Mouse (Mus musculus) midbrain, embryonic 12.5 days (tissue): Measurements from ENCODE around the gene Ifna4. TPM values are rescaled to one million over a fixed set of nuclear protein-coding genes. Genes with fewer than 3 reads are reported as not detected.

Experiments used
- ATAC-seq: fragments of 200-750 bp; cut with Nextera tagmentation; 2 replicates; pipeline ENCODE4 v1.8.0; 2017; ENCODE audit warnings: low read depth, moderate TSS enrichment, moderate library complexity; ENCODE audit not compliant: low FRiP score
- H3K27ac ChIP-seq: fragments of 300-500 bp; sonication (generic); replicated peaks from 2 replicates; pipeline ENCODE4 v1.5.1; 2016; ENCODE audit warnings: mild to moderate bottlenecking
- H3K27me3 ChIP-seq: fragments of 300-500 bp; sonication (generic); 2 replicates; pipeline ENCODE4 v1.6.1; 2016; ENCODE audit warnings: mild to moderate bottlenecking
- H3K36me3 ChIP-seq: fragments of 300-500 bp; sonication (generic); 2 replicates; pipeline ENCODE4 v1.6.1; 2016
- H3K4me1 ChIP-seq: fragments of 300-500 bp; sonication (generic); 2 replicates; pipeline ENCODE4 v1.6.1; 2016
- H3K4me2 ChIP-seq: fragments of 300-500 bp; sonication (generic); replicated peaks from 2 replicates; pipeline ENCODE4 v1.6.1; 2016; ENCODE audit warnings: mild to moderate bottlenecking, moderate library complexity
- H3K4me3 ChIP-seq: fragments of 300-500 bp; sonication (generic); 2 replicates; pipeline ENCODE4 v1.5.1; 2016; ENCODE audit warnings: mild to moderate bottlenecking
- H3K9ac ChIP-seq: fragments of 300-500 bp; sonication (generic); replicated peaks from 2 replicates; pipeline ENCODE4 v1.6.1; 2016; ENCODE audit warnings: mild to moderate bottlenecking, moderate library complexity
- H3K9me3 ChIP-seq: fragments of 300-500 bp; sonication (generic); 2 replicates; pipeline ENCODE4 v1.6.1; 2016; ENCODE audit warnings: mild to moderate bottlenecking
- WGBS: fragments of 180-500 bp; shearing (Covaris S2); methylation state at CpG from one replicate; pipeline ENCODE4 v1.1.7; 2016; 5-methylcytosine and 5-hydroxymethylcytosine counted together
- polyA plus RNA-seq: library from polyadenylated mRNA; unstranded; fragments of >200 nt; fragmentation: Nextera tagmentation; extraction: Ambion mirVana; gene quantifications from 2 replicates; pipeline ENCODE4 v1.2.1, GENCODE M21; 2016

The Ifna4 gene
- polyA plus RNA-seq, 1 experiment from 2014 or later = not detected

DNA sequence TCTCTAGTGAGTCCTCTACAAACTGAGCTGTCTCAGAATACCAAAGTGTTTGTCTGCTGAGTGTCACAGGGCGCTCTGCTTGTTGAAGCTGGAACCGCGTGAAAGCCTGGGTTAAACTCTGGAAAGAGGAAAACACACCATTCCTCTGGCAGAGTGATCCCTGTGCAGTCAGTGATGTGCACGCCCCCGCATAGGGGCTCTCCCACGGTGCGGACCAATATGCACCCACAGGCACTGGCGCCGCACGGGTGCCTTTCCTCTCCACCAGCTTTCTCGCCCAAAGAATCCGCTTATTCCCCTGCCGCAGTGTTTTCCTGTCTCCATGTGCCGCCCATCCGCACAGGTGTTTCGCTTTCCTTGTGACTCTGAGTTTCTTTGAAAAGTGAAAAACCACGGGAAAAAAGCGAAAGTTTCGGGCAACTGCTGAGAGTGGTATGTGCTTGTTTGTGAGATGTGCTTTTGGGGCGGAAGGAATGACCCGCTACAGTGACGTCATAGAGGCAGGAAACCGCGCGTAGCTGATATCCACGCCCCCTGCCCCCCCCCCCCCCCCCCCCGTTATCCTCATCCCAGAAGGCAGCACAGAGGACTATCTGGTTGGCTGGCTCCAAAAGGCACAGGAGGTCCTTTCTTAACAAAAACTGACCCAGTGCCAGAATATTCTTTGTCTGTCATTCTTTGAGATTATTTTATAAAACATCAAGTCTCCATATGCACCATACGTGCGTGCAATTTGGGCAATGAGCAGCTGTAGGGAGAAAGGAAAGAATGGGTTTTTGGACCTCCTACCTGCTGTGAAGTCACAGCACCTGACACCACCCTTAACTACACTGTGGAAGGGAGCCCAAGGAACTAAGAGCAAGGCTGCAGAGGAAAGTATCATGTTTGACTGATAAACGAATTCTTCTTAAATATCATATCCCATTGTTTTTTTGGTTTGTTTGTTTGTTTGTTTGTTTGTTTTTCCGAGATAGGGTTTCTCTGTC lies 26.6 kb downstream of the Ifna4 start:
- H3K36me3 ChIP-seq = no peaks in the 10 kb centered on the region
- peak overlapping the region; percentile 59 for H3K9ac ChIP-seq
- peaks cover 9% of the 10 kb centered on the region for H3K4me1 ChIP-seq
- ATAC-seq = peak; percentile 74
- peaks cover 25% of the 10 kb centered on the region for H3K27me3 ChIP-seq
- 9% methylated on average over 27 of the region's 31 CpGs for WGBS
- no peaks in the 10 kb centered on the region for H3K9me3 ChIP-seq
- no peak overlapping the region for H3K27ac ChIP-seq
- H3K4me2 ChIP-seq = peak overlapping the region; percentile 95
- peak overlapping the region; percentile 54 for H3K4me3 ChIP-seq

GRCm38 (mm10) chr4:88872691-88873090 lies 31.0 kb downstream of the Ifna4 start:
- H3K4me3 ChIP-seq = no peak overlapping the region
- H3K27me3 ChIP-seq = peaks cover 5% of the 10 kb centered on the region
- 0% methylated on average over 2 of the region's 2 CpGs for WGBS
- H3K4me1 ChIP-seq = peaks cover 6% of the 10 kb centered on the region; the same call in 1 of the 2 replicates
- H3K4me2 ChIP-seq = no peak overlapping the region
- ATAC-seq = no peak
- no peaks in the 10 kb centered on the region for H3K36me3 ChIP-seq
- no peaks in the 10 kb centered on the region for H3K9me3 ChIP-seq
- no peak overlapping the region for H3K9ac ChIP-seq
- H3K27ac ChIP-seq = no peak overlapping the region

DNA sequence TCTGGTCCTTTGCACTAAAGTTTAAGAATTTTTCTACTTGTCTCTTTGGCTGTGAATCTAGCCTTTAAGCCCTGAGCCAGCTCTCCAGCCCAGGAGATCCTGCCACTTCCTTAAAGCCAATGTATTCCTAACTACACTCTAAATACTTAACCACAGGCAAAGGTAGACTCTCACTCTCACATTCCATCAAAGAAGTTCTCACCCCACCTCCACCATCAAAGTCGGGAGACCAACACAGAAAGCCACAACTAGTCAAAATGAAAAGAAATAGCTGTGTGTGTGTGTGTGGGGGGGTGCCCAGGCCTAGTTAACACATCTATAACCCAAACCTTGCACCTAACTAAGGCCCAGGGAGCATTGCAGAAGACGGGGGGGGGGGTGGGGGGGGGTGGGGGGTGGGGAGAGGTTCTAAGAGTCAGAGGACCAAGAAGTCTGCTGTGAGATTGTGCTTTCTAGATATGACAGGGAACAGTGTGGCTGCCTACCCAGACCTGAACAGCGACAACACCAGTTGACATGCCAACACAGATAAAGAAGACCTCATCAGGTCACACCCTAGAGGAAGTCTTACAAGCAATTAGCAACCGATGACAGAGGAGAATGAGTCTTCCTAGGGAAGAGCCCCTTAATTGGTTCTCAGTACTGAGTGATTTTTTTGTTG lies 33.9 kb downstream of the Ifna4 start:
- no peaks in the 10 kb centered on the region for H3K4me1 ChIP-seq
- no peaks in the 10 kb centered on the region for H3K36me3 ChIP-seq
- H3K9me3 ChIP-seq = no peaks in the 10 kb centered on the region
- ATAC-seq = no peak
- no peak overlapping the region for H3K27ac ChIP-seq
- H3K4me3 ChIP-seq = no peak overlapping the region
- no peaks in the 10 kb centered on the region for H3K27me3 ChIP-seq
- H3K9ac ChIP-seq = no peak overlapping the region
- 73% methylated on average over 4 of the region's 4 CpGs for WGBS
- no peak overlapping the region for H3K4me2 ChIP-seq

- ATAC-seq = no peak
- Histone ChIP-seq H3K36me3 (no peaks in the 10 kb centered on the region), H3K4me2 (no peak overlapping the region), H3K4me1 (no peaks in the 10 kb centered on the region), H3K9me3 (no peaks in the 10 kb centered on the region), H3K4me3 (no peak overlapping the region), H3K9ac (no peak overlapping the region), H3K27ac (no peak overlapping the region), H3K27me3 (no peaks in the 10 kb centered on the region)
- WGBS = 86% methylated on average over 4 of the region's 4 CpGs
Measured at GRCm38 (mm10) chr4:88876520-88876919, 34.9 kb downstream of the Ifna4 start.

- no peaks in the 10 kb centered on the region for H3K27me3 ChIP-seq
- no peaks in the 10 kb centered on the region for H3K4me1 ChIP-seq
- WGBS = 51% methylated on average over 10 of the region's 10 CpGs
- no peaks in the 10 kb centered on the region for H3K9me3 ChIP-seq
- no peak overlapping the region for H3K4me3 ChIP-seq
- H3K27ac ChIP-seq = no peak overlapping the region
- no peaks in the 10 kb centered on the region for H3K36me3 ChIP-seq
- no peak overlapping the region for H3K9ac ChIP-seq
- no peak for ATAC-seq
- no peak overlapping the region for H3K4me2 ChIP-seq
Measured at GRCm38 (mm10) chr4:88878246-88878645, 36.6 kb downstream of the Ifna4 start.

GRCm38 (mm10) chr4:88878772-88879171 lies 37.1 kb downstream of the Ifna4 start:
- 83% methylated on average over 4 of the region's 4 CpGs for WGBS
- Histone ChIP-seq H3K27ac (no peak overlapping the region), H3K4me3 (no peak overlapping the region), H3K9ac (no peak overlapping the region), H3K9me3 (no peaks in the 10 kb centered on the region), H3K36me3 (no peaks in the 10 kb centered on the region), H3K4me2 (no peak overlapping the region), H3K27me3 (no peaks in the 10 kb centered on the region), H3K4me1 (no peaks in the 10 kb centered on the region)
- ATAC-seq = no peak

- H3K27me3 ChIP-seq = no peaks in the 10 kb centered on the region
- no peak within 1 kb of the TSS for H3K27ac ChIP-seq
- no peaks in the 10 kb centered on the region for H3K9me3 ChIP-seq
- no peak for ATAC-seq
- H3K36me3 ChIP-seq = no peaks in the 10 kb centered on the region
- no peak within 1 kb of the TSS for H3K4me3 ChIP-seq
- H3K9ac ChIP-seq = no peak within 1 kb of the TSS
- no peak within 1 kb of the TSS for H3K4me2 ChIP-seq
- 90% methylated on average over 8 of the region's 8 CpGs for WGBS
- no peaks in the 10 kb centered on the region for H3K4me1 ChIP-seq
Measured at GRCm38 (mm10) chr4:88880101-88880500, 38.4 kb downstream of the Ifna4 start, which contains the start of gene Ifne. Ifne (minus strand) TSS chr4:88880201.

DNA sequence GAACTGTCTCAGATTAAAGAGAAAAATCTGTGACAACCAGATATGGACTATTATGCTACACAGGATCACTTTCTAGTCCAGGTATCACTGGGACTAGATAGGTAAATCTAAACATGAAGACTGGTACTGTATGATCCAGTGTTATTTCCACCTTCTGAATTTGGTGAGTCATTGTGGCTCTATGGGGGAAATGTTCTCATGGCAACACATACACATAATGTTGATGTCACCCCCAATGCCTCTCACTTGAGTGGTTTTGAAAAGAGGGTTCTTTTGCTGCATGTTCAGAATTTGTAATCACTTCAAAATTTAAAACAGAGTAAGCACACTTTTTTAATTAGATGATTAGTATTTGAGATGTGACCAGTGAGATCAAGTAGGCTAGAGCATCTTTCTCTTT lies 46.6 kb downstream of the Ifna4 start:
- Histone ChIP-seq H3K27me3 (no peaks in the 10 kb centered on the region), H3K4me2 (no peak overlapping the region), H3K4me1 (no peaks in the 10 kb centered on the region), H3K9ac (no peak overlapping the region), H3K9me3 (no peaks in the 10 kb centered on the region), H3K27ac (no peak overlapping the region), H3K4me3 (no peak overlapping the region), H3K36me3 (no peaks in the 10 kb centered on the region)
- no peak for ATAC-seq

Other genes with a start within 250 kb of the Ifna4 start
- gene Ifna9, start 249.5 kb upstream of the Ifna4 start, polyA plus RNA-seq = not detected in 2 replicates
- not detected in 2 replicates for gene Ifna12, start 238.5 kb upstream of the Ifna4 start, polyA plus RNA-seq
- not detected in 2 replicates for gene C87499, start 207.4 kb upstream of the Ifna4 start, polyA plus RNA-seq
- not detected in 2 replicates for gene Ifna13, start 197.4 kb upstream of the Ifna4 start, polyA plus RNA-seq
- not detected in 2 replicates for gene Ifna16, start 164.9 kb upstream of the Ifna4 start, polyA plus RNA-seq
- not detected in 2 replicates for gene Ifna2, start 157.9 kb upstream of the Ifna4 start, polyA plus RNA-seq
- gene Ifnab, start 150.5 kb upstream of the Ifna4 start, polyA plus RNA-seq = not detected in 2 replicates
- 1.3 and 2.0 TPM in 2 replicates for gene Gm26566, start 120.1 kb upstream of the Ifna4 start, polyA plus RNA-seq
- gene Klhl9, start 119.4 kb upstream of the Ifna4 start, polyA plus RNA-seq = 142 and 153 TPM in 2 replicates
- gene Gm13271, start 87.0 kb upstream of the Ifna4 start, polyA plus RNA-seq = not detected in 2 replicates
- gene Gm13283, start 81.7 kb upstream of the Ifna4 start, polyA plus RNA-seq = 0.14 and 0.20 TPM in 2 replicates
- not detected in 2 replicates for gene Gm13290, start 68.0 kb upstream of the Ifna4 start, polyA plus RNA-seq
- not detected in 2 replicates for gene Gm13289, start 64.9 kb upstream of the Ifna4 start, polyA plus RNA-seq
- 0.31 TPM in 1 of 2 replicates, not detected in the other for gene Gm13272, start 62.0 kb upstream of the Ifna4 start, polyA plus RNA-seq
- 0.37 TPM in 1 of 2 replicates, not detected in the other for gene Ifnz, start 59.7 kb upstream of the Ifna4 start, polyA plus RNA-seq
- not detected in 2 replicates for gene Gm13276, start 56.2 kb upstream of the Ifna4 start, polyA plus RNA-seq
- not detected in 2 replicates for gene Gm13277, start 53.2 kb upstream of the Ifna4 start, polyA plus RNA-seq
- gene Gm13278, start 50.3 kb upstream of the Ifna4 start, polyA plus RNA-seq = not detected in 2 replicates
- not detected in 2 replicates for gene Gm13275, start 47.4 kb upstream of the Ifna4 start, polyA plus RNA-seq
- not detected in 2 replicates for gene Gm13279, start 44.5 kb upstream of the Ifna4 start, polyA plus RNA-seq
- 0.83 TPM in 1 of 2 replicates, not detected in the other for gene Gm13285, start 42.2 kb upstream of the Ifna4 start, polyA plus RNA-seq
- not detected in 2 replicates for gene Gm13287, start 38.6 kb upstream of the Ifna4 start, polyA plus RNA-seq
- gene Gm13288, start 36.3 kb upstream of the Ifna4 start, polyA plus RNA-seq = not detected in 2 replicates
- gene Ifna7, start 25.6 kb upstream of the Ifna4 start, polyA plus RNA-seq = not detected in 2 replicates
- not detected in 2 replicates for gene Ifna11, start 21.9 kb upstream of the Ifna4 start, polyA plus RNA-seq
- not detected in 2 replicates for gene Ifna6, start 14.4 kb upstream of the Ifna4 start, polyA plus RNA-seq
- not detected in 2 replicates for gene Ifna5, start 6.3 kb upstream of the Ifna4 start, polyA plus RNA-seq
- gene Ifna1, start 8.2 kb downstream of the Ifna4 start, polyA plus RNA-seq = not detected in 2 replicates
- not detected in 2 replicates for gene Ifne, start 38.3 kb downstream of the Ifna4 start, polyA plus RNA-seq